Mouse (Mus musculus) liver, embryonic 14.5 days (tissue): ENCODE results near the gene Pttg1ip.

Source experiments
- CTCF ChIP-seq: IDR thresholded peaks from 2 replicates; pipeline ENCODE4 v1.5.1; 2016; ENCODE audit warnings: antibody characterized with exemption, low read depth, control low read depth
- EP300 ChIP-seq: IDR thresholded peaks from 2 replicates; pipeline ENCODE4 v1.6.1; 2016; ENCODE audit warnings: antibody characterized with exemption, low read depth

DNA sequence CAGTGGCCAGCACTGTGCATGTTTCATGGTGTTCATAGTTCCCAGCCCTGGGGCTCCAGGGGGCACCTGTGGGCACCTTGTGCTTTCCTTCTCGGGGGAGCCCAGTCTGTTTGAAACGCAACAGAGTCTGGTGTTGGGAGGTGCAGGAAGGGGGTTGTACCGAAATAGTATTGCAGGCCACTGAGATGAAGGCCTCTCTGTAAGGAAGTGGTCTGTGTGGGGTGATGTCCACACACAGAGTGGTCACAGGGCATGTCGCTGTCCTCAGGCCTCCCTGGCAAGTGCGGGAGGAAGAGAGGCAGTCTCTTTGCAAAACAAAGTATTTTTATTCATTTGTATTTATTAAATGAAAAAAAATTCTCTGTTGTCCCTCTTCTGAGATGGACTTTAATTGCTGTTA, 64.1 kb downstream of the Pttg1ip start:
- TF ChIP-seq CTCF: no peak
- TF ChIP-seq EP300: no peak
